8 mouse cellular contexts compared by ENCODE assay signal in the genomic region with DNA sequence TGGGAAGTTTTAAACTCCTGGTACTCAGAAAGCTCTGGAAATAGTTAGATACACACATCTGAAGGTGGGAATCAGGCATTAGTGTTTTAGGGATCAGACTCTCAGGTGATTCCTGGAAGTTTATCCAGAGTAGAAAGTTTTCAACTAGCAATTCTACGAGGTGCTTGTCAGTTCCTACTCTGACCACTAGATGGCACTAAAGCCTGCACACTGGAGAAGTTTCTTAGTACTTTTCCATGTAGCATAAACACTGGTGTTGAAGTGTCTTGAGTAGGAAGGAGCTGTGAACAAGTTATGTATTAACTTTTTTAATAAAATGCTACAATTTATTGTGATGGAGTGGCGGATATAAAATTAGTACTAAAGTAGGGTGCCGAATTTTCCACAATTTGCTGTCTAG.
A peak's percentile ranks its signal among the peaks of the same experiment; 100 is the strongest.
DNase-seq lines count a peak whose midpoint lies in the region; ATAC-seq and TF ChIP-seq lines count a peak whose summit lies in the region.

No protein-coding gene starts in this region.

- WGBS in cerebellum, adult 2 months, result 26% methylated on average over 3 of the region's 3 CpGs
- whole genome bisulfite sequencing in kidney, postnatal 0 days, result 21% methylated on average over 3 of the region's 3 CpGs

- TF ChIP-seq POLR2A in cerebellum, adult 2 months (IDR thresholded peaks at IDR 0.05; ENCODE audit: borderline replicate concordance, insufficient read depth, low read length), result no peak

- no peaks in the 10 kb centered on the region; the same call in 1 of the 2 replicates for H3K4me1 ChIP-seq in cerebellum, adult 2 months (ENCODE audit: control insufficient read depth, insufficient read depth, low read length)
- H3K4me1 ChIP-seq in kidney, postnatal 0 days (replicated peaks; ENCODE audit: insufficient read depth, low read length), result no peaks in the 10 kb centered on the region

- H3K4me2 ChIP-seq in kidney, postnatal 0 days (ENCODE audit: low read length), result no peak overlapping the region

- no peak for ATAC-seq in kidney, postnatal 0 days (replicated peaks; ENCODE audit: low FRiP score, low read depth)

- no peak overlapping the region for H3K9ac ChIP-seq in kidney, postnatal 0 days (ENCODE audit: low read depth, low read length)

- no peaks in the 10 kb centered on the region for H3K9me3 ChIP-seq in kidney, postnatal 0 days (replicated peaks; ENCODE audit: low read length)

- peak; percentile 24 to 29 for DNase-seq in cerebellum, adult 2 months
- DNase-seq in cerebellum, adult 11-12 months, result no peak
- peak; percentile 37 for DNase-seq in thymus, postnatal 0 days (ENCODE audit: low spot score)
- DNase-seq in thymus, postnatal 36 days, result no peak
- peak; percentile 78 for DNase-seq in embryo, embryonic 10 days (ENCODE audit: low spot score)
- peak; percentile 85 for DNase-seq in kidney, postnatal 0 days (ENCODE audit: low spot score)
- peak; percentile 78 for DNase-seq in lung, postnatal 10 days
- DNase-seq in skeletal muscle tissue, adult 2 months (ENCODE audit: low read depth, low spot score), result peak; percentile 46

- H3K27ac ChIP-seq in cerebellum, adult 2 months (ENCODE audit: insufficient read depth, low read length), result no peak overlapping the region
- H3K27ac ChIP-seq in kidney, postnatal 0 days, result no peak overlapping the region

- peak; percentile 49; the same call in 1 of the 2 replicates for TF ChIP-seq CTCF in cerebellum, adult 2 months (IDR thresholded peaks at IDR 0.05; ENCODE audit: borderline replicate concordance, insufficient read depth, low read depth, low read length)
- TF ChIP-seq CTCF in kidney, postnatal 0 days (IDR thresholded peaks at IDR 0.05; ENCODE audit: low read depth), result peak; percentile 95

- no peaks in the 10 kb centered on the region for H3K27me3 ChIP-seq in cerebellum, adult 2 months (ENCODE audit: control insufficient read depth, insufficient read depth, low read length)
- no peaks in the 10 kb centered on the region for H3K27me3 ChIP-seq in kidney, postnatal 0 days (ENCODE audit: insufficient read depth, low read length)

- no peak overlapping the region for H3K4me3 ChIP-seq in cerebellum, adult 2 months (replicated peaks; ENCODE audit: insufficient read depth, low read depth, low read length)
- H3K4me3 ChIP-seq in kidney, postnatal 0 days (replicated peaks; ENCODE audit: low read depth, low read length), result no peak overlapping the region

- H3K36me3 ChIP-seq in kidney, postnatal 0 days (ENCODE audit: insufficient read depth, low read length), result 0 out of 2 replicates have a peak, but pooled peaks cover 8% of the 10 kb centered on the region

Comparison
In these comparisons a context has a peak if more than half of its experiments do, and no peak if none do; other contexts are left out.
1. DNase-seq: peak in cerebellum, adult 2 months (2 of 2), thymus, postnatal 0 days (single experiment), embryo, embryonic 10 days (single experiment), kidney, postnatal 0 days (single experiment), lung, postnatal 10 days (single experiment) and skeletal muscle tissue, adult 2 months (single experiment); none in cerebellum, adult 11-12 months (single experiment) and thymus, postnatal 36 days (0 of 2).